Mouse (Mus musculus) kidney, adult 2 months (tissue): ENCODE results near the gene Dthd1.

Experiments used
- CTCF ChIP-seq: fragments of 200-500 bp; conservative IDR thresholded peaks from 2 replicates; pipeline ENCODE4 v1.5.1; 2011; ENCODE audit warnings: low read depth, mild to moderate bottlenecking, control low read depth, low read length, moderate library complexity, mixed read lengths; ENCODE audit not compliant: insufficient read depth, insufficient read length
- POLR2A ChIP-seq: fragments of 200-500 bp; IDR thresholded peaks from one replicate; pipeline ENCODE4 v1.6.1; 2011; ENCODE audit warnings: low read depth, low read length, control low read depth

GRCm38 (mm10) chr5:62867003-62867402 is 53.4 kb downstream of the Dthd1 start:
- TF ChIP-seq POLR2A (no peak), CTCF (no peak)
